Comparison of ENCODE assay signal across 8 mouse cellular contexts in the genomic region with DNA sequence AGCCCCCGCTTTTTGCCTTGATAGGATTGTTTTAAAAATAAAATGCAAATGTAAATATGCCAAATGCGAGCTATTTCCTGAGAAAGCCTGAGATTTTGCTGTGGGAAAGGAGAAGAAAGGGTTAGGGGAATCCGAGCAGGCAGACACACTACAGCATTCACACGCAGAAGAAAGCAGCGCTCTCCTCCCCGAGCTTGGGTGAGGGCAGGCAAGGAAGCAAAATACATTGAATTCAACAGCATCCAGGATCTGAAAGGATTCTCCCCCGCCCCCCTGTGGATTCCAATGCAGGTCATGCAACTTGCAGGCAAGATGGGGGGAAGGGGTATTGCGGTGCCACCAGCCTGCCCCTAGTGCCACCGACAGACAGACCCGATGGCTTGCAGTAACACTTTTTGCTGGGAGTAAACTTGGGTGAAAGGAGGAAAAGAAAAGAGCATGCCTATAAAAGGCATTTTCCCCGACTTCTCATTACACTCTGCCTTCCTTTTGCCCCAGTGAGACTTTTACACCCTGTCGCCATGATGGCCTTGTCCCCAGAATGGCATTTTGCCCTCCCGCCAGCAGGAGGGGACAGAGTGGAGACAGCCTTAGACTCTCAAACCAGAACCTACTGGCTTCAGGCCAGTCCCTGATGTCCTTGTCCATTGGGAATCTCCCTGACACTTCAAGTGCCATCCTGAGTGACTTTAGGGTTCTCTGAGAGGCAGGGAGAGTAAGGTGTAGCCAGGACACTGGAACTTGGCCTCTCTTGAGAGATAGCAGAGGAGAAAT.
DNase-seq lines count a peak whose midpoint lies in the region; ATAC-seq and TF ChIP-seq lines count a peak whose summit lies in the region.

No protein-coding gene starts in this region.

- peak overlapping the region; percentile 87 for H3K4me2 ChIP-seq in neural tube, embryonic 11.5 days (ENCODE audit: low read depth)
- peak overlapping the region; percentile 77 for H3K4me2 ChIP-seq in hindbrain, postnatal 0 days (ENCODE audit: low read depth, low read length)
- H3K4me2 ChIP-seq in neural tube, embryonic 12.5 days (replicated peaks): peak overlapping the region; percentile 83

- TF ChIP-seq CTCF in hindbrain, postnatal 0 days (IDR thresholded peaks at IDR 0.05; ENCODE audit: low read depth): peak; percentile 71

- 1% methylated on average over 13 of the region's 13 CpGs for WGBS in neural tube, embryonic 11.5 days
- WGBS in hindbrain, postnatal 0 days: 3% methylated on average over 13 of the region's 13 CpGs
- 2% methylated on average over 13 of the region's 13 CpGs for WGBS in neural tube, embryonic 12.5 days

- H3K27me3 ChIP-seq in neural tube, embryonic 11.5 days (ENCODE audit: control insufficient read depth, insufficient read depth, low read length): peaks cover 11% of the 10 kb centered on the region
- H3K27me3 ChIP-seq in hindbrain, postnatal 0 days (ENCODE audit: insufficient read depth, low read length): no peaks in the 10 kb centered on the region; the same call in none of the 2 replicates
- H3K27me3 ChIP-seq in neural tube, embryonic 12.5 days (replicated peaks): peaks cover 19% of the 10 kb centered on the region

- no peaks in the 10 kb centered on the region for H3K9me3 ChIP-seq in neural tube, embryonic 11.5 days (ENCODE audit: control insufficient read depth, low read length)
- H3K9me3 ChIP-seq in hindbrain, postnatal 0 days (ENCODE audit: low read length): no peaks in the 10 kb centered on the region
- no peaks in the 10 kb centered on the region for H3K9me3 ChIP-seq in neural tube, embryonic 12.5 days

- H3K4me1 ChIP-seq in neural tube, embryonic 11.5 days (ENCODE audit: control insufficient read depth, insufficient read depth, low read length): 0 out of 2 replicates have a peak, but pooled peaks cover 5% of the 10 kb centered on the region
- peaks cover 10% of the 10 kb centered on the region for H3K4me1 ChIP-seq in hindbrain, postnatal 0 days (ENCODE audit: insufficient read depth, low read length)
- H3K4me1 ChIP-seq in neural tube, embryonic 12.5 days: peaks cover 16% of the 10 kb centered on the region

- H3K9ac ChIP-seq in neural tube, embryonic 11.5 days (ENCODE audit: low read length): peak overlapping the region; percentile 60
- H3K9ac ChIP-seq in hindbrain, postnatal 0 days (replicated peaks; ENCODE audit: low read length): peak overlapping the region; percentile 73
- H3K9ac ChIP-seq in neural tube, embryonic 12.5 days: peak overlapping the region; percentile 72

- H3K36me3 ChIP-seq in neural tube, embryonic 11.5 days (ENCODE audit: control insufficient read depth, insufficient read depth, low read length): no peaks in the 10 kb centered on the region
- no peaks in the 10 kb centered on the region for H3K36me3 ChIP-seq in hindbrain, postnatal 0 days (ENCODE audit: insufficient read depth, low read length)
- no peaks in the 10 kb centered on the region for H3K36me3 ChIP-seq in neural tube, embryonic 12.5 days

- H3K27ac ChIP-seq in neural tube, embryonic 11.5 days (ENCODE audit: low read depth, low read length): 0 out of 2 replicates have a peak overlapping the region, but pooled peaks have one; percentile 14
- H3K27ac ChIP-seq in hindbrain, postnatal 0 days: peak overlapping the region; percentile 90
- H3K27ac ChIP-seq in neural tube, embryonic 12.5 days: no peak overlapping the region

- no peak for ATAC-seq in neural tube, embryonic 11.5 days (ENCODE audit: insufficient read depth, low FRiP score, low TSS enrichment)
- ATAC-seq in hindbrain, postnatal 0 days: peak; percentile 61
- no peak for ATAC-seq in neural tube, embryonic 12.5 days (ENCODE audit: low FRiP score, low read depth)

- peak; percentile 52 to 58 for DNase-seq in frontal cortex, postnatal 10 days (ENCODE audit: low spot score in 2 of 2)
- DNase-seq in frontal cortex, adult 2 months (ENCODE audit: extremely low spot score in 1 of 2, low spot score in 1 of 2): no peak
- peak; percentile 55 for DNase-seq in neural tube, embryonic 11.5 days (ENCODE audit: low spot score)
- no peak for DNase-seq in neural tube, embryonic 10.5 days (ENCODE audit: extremely low spot score, low spot score)
- peak; percentile 38 for DNase-seq in embryo, embryonic 9.5 days (ENCODE audit: extremely low spot score)
- DNase-seq in hindbrain, postnatal 0 days (ENCODE audit: low spot score): peak; percentile 87
- DNase-seq in gastrocnemius, postnatal 14 days: no peak

- peak overlapping the region; percentile 57 for H3K4me3 ChIP-seq in neural tube, embryonic 11.5 days (ENCODE audit: low read depth, low read length)
- peak overlapping the region; percentile 68 for H3K4me3 ChIP-seq in hindbrain, postnatal 0 days (ENCODE audit: low read length)
- peak overlapping the region; percentile 52 for H3K4me3 ChIP-seq in neural tube, embryonic 12.5 days

- intact Hi-C loops in gastrocnemius, postnatal 14 days (cut with DNase I; ENCODE audit: low total_unique reads): no loop called here

Comparison
In these comparisons a context has a peak if more than half of its experiments do, and no peak if none do; other contexts are left out.
1. DNase-seq: peak in frontal cortex, postnatal 10 days (2 of 2), neural tube, embryonic 11.5 days (single experiment), embryo, embryonic 9.5 days (single experiment) and hindbrain, postnatal 0 days (single experiment); none in frontal cortex, adult 2 months (0 of 2), neural tube, embryonic 10.5 days (single experiment) and gastrocnemius, postnatal 14 days (single experiment).
2. Peak in every context shown above with its lines, with median percentiles within 50 percentile points of each other: H3K4me2 ChIP-seq, H3K4me3 ChIP-seq and H3K9ac ChIP-seq.